ENCODE assay signal across 17 mouse cellular contexts in genomic region chr13:51290021-51290424, GRCm38 (mm10).
DNase-seq lines count a peak whose midpoint lies in the region; ATAC-seq lines count a peak whose summit lies in the region.
"Had no signal": no experiment of that assay in that cellular context is flagged by ENCODE, and none has a peak within 500 bp of the region (broad histone marks: within the 10 kb centered on the region; RNA-seq: fewer than 3 reads in every experiment).

No protein-coding gene starts in this region.

- H3K4me2 ChIP-seq in lung, embryonic 16.5 days (ENCODE audit: low read depth, low read length): no peak overlapping the region
- H3K4me2 ChIP-seq: heart, embryonic 12.5 days; limb, embryonic 12.5 days had no signal

- H3K9me3 ChIP-seq in lung, embryonic 16.5 days (ENCODE audit: control insufficient read depth, low read length): no peaks in the 10 kb centered on the region

- ATAC-seq in frontal cortex, adult (ENCODE audit: low TSS enrichment): peak; percentile 85
- 0 out of 2 replicates have a peak, but pooled peaks have one; percentile 34 for ATAC-seq in lung, embryonic 16.5 days (ENCODE audit: low read depth)
- ATAC-seq: liver, postnatal 0 days had no signal

- no peaks in the 10 kb centered on the region for H3K27me3 ChIP-seq in lung, embryonic 16.5 days (ENCODE audit: control insufficient read depth, insufficient read depth, low read depth, low read length)
- H3K27me3 ChIP-seq: heart, embryonic 12.5 days; limb, embryonic 12.5 days had no signal

- H3K9ac ChIP-seq in lung, embryonic 16.5 days (ENCODE audit: low read length): no peak overlapping the region
- H3K9ac ChIP-seq: heart, embryonic 12.5 days; limb, embryonic 12.5 days; liver, postnatal 0 days had no signal

- 78% methylated on average over 7 of the region's 7 CpGs for WGBS in lung, embryonic 16.5 days

- no peak for DNase-seq in frontal cortex, postnatal 10 days (ENCODE audit: low spot score in 2 of 2)
- DNase-seq in lung, postnatal 4 days: no peak
- DNase-seq in frontal cortex, postnatal 36 days (ENCODE audit: low spot score in 2 of 2): peak; percentile 26 to 38
- peak; percentile 31 for DNase-seq in right cerebral cortex, postnatal 25 days
- no peak for DNase-seq in spleen, postnatal 4 days (ENCODE audit: low spot score in 2 of 2)
- DNase-seq in liver: no peak
- DNase-seq: adrenal gland, adult 2 months; cerebellum, postnatal 10 days; gastrocnemius, postnatal 14 days; kidney, adult 2 months; liver, postnatal 0 days; thymus, postnatal 25 days had no signal

- H3K4me1 ChIP-seq in lung, embryonic 16.5 days (replicated peaks; ENCODE audit: control insufficient read depth, insufficient read depth, low read length): no peaks in the 10 kb centered on the region

- no peaks in the 10 kb centered on the region for H3K36me3 ChIP-seq in lung, embryonic 16.5 days (ENCODE audit: control insufficient read depth, insufficient read depth, low read length)
- H3K36me3 ChIP-seq: heart, embryonic 12.5 days; limb, embryonic 12.5 days had no signal

- H3K4me3 ChIP-seq in lung, embryonic 16.5 days (ENCODE audit: low read length): no peak overlapping the region
- H3K4me3 ChIP-seq: heart, embryonic 12.5 days; limb, embryonic 12.5 days had no signal

- no peak overlapping the region for H3K27ac ChIP-seq in lung, embryonic 16.5 days (ENCODE audit: low read length)
- H3K27ac ChIP-seq: limb, embryonic 12.5 days; macrophage had no signal

Comparison
In these comparisons a context has a peak if more than half of its experiments do, and no peak if none do; other contexts are left out.
1. DNase-seq: peak in frontal cortex, postnatal 36 days (2 of 2) and right cerebral cortex, postnatal 25 days (single experiment); none in frontal cortex, postnatal 10 days (0 of 2), lung, postnatal 4 days (0 of 2), spleen, postnatal 4 days (0 of 2) and liver (single experiment).